Mouse (Mus musculus): ENCODE data around the gene Theg.

The Theg gene

GRCm38 (mm10) chr10:79533126-79533911 is 53.8 kb downstream of the Theg start, which contains the start of gene Plpp2:
Plpp2 (minus strand) TSS chr10:79533796.
- DNase-seq: peak; percentile 64

DNA sequence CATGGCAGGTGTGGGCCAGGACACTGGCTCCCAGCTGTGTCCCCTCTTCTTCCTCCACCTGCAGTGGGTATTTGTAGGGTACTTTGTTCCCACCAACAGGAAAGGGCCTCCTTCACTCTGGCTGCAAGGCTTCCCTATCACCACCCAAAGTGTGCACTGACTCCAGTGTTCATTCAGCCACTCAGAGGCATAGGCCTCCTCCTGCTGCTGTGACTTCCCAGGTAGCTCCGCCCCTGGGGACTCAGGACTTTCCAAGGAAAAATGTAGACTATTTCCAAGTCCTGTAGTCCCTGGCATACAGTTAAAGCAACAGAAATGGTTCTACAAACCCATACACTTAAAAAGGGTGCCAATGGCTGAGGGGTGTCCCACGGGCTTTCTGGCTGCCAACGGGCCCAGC is 54.5 kb downstream of the Theg start:
- no peak for DNase-seq

- no peak for DNase-seq
These were observed 55.5 kb downstream of the Theg start for GRCm38 (mm10) chr10:79531593-79531992.

DNA sequence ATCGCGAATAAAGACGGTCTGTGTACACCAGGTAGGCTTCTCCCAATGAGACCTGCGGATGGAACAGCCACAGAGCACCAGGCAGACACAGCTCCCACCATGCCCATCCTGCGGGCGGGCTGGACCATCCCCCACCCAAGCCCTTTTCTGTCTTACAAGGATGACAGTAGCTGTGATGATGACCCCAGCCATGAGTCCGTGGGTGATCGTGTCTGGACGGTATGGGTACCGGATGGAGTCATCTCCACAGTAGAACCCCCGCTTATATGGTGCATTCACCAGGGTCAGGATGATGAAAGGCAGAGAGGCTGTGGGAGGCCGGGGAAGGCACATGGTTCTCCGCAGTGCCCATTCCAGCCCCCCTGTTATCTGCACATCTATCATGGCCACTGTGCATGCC is 56.4 kb downstream of the Theg start:
- DNase-seq: no peak

DNA sequence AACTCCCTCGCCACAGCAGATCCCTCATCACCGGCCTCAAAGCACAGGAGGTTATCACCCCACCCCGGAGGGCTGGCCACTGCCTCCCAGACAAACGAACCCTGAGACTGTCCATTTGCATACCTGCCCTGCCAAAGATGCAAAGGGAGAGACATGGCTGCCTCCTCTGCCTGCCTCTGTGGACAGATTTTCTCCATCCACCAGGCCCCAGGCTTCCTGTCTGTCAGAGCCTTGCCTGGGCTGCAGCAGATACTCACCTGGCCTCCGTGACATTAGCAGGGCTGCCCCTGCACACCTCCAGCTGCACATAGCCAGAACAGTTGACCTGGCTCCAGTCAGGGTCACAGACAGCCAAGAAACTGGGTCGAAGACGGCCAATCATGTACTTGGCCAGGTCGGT is 56.9 kb downstream of the Theg start:
- DNase-seq: no peak

DNA sequence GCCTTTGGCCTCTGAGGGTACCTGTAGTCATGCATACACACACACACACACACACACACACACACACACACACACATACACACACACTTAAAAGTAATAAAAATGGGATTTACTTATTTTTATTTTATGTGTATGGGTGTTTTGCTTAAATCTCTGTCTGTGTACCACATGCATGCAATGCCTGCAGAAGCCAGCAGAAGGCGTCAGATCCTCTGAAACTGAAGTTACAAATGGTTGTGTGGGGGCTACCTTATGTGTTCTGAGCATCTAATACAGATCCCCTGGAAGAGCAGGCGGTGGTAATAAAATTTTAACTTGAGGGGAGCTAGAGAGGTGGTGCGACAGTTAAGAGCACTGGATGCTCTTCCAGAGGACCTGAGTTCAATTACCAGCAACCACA is 59.0 kb downstream of the Theg start:
- no peak for DNase-seq

- DNase-seq: no peak
These were observed 59.7 kb downstream of the Theg start for GRCm38 (mm10) chr10:79527453-79527845.

DNA sequence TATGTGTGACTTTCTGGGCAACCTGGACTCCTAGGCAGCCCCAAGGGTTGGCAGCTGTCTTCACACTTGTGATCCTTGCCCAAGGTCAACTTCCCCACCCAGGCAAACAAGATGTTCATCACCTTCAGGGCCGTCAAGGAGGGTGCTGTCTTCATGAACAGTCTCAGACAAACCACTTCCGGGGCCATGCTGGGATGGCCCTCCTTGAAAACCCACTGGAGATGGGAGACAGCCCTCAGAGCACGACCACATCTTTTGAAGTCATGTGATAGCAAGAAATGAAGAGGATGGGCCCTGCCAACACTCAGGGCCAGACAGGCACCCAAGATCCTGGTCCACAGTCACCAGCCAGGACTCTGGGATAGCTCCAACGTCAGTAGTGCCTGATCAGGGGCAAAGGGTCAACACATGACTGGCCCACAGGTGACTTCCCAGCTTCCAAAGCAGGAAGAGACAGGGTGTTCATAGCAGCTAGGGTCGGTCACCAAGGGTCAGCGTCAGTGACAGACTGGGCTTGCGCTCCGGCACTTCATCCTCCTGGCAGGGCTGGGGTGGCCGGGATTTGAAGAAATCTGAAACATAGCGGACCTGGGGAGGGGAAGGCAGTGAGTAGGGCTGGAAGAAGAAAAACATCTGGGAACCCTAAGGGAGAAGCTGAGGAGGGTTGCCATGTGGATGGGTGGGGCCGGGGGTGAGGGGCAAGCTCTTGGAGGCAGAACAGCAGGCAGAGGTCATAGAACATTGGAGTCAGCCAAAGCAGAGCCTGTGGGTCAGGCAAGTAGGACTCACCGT is 60.3 kb downstream of the Theg start:
- DNase-seq: no peak

All from cerebellum, adult 9-10 months (tissue).